Mouse (Mus musculus): ENCODE results near the gene Neu3.

GRCm38 (mm10) chr7:99853350-99853749, 25.1 kb upstream of the Neu3 start:
- TF ChIP-seq CTCF (IDR thresholded peaks at IDR 0.05; ENCODE audit: low read depth) (no peak), EP300 (IDR thresholded peaks at IDR 0.05; ENCODE audit: low read depth) (no peak)
